Mouse (Mus musculus) kidney, adult 8-10 months (tissue): ENCODE measurements around the gene Babam2.
A peak's percentile ranks its signal among the peaks of the same experiment; 100 is the strongest.

Experiments
- DNase-seq, 2 experiments: peaks; one replicate each; pipeline ENCODE4 v3.0.0; 2022

Babam2 gene

DNA sequence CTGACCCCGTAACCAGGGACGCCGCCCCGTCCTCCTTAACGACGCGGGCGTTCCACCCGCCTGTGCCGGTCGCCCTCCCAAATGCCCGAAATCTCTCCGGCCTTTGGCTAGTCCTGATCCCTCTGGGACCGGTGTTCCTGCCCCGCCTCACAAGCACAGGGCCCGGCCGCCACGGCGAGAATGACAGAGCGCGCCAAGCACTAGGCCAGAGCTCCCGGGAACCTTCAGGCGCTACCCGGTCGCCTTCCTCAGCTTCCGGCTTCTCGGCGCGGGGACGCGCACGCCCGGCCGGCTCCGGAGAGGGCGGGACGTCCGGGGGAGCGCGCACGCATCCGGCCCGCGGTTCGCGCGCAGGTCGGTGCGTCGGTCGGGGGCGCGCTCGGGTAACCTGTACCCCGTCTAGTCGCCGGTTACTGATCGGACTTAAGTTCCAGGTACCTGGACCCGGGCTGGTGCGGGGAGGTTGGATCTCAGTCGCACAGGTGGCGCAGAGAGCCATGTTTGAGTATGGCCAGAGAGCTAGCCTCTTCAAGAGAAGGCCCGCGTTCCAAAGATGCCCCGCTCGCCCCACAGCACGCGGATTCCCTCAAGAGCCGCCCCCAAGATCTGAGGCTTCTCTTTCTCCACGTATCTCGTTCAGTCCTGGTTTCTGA, at the start of gene Babam2:
Gene Babam2, plus strand, starts transcription at position 41 of the 653 bp plus-strand sequence.
- peak; percentile 87 to 91 for DNase-seq

DNA sequence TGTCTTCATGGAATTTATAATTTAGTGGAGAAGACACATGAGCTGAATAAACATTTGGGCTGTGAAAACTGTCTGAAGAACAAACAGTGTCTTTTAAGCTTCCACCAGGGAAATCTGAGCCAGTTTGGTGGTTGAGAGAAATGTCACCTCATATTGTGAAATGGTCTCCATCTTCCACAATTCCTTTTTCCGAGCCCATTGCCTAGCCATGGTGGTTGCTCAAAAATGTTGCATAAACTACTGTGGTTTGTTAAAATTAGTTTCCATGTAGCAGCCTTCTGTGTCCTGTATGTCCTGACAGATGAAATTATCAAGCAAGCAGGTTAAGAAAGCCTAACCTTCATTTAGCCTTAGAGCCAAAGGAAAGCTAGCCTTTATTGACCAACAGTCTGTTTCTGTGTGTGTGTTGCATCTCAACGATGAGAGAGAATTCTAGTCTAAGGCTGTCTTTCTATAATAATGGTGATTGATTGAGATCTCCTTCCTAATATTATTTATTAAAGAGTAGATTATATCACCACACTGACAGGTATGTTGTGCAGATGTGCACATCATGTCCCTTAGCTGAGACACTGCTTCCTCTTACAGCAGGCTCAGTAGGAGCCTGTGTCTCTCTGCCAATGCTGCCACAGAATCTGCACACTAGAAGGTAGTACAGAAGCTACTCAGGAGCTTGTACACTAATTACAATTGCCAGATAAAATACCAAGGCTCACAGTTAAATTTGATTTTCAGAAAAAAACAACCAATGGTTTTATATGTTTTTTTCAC, 46.8 kb upstream of the Babam2 start:
- no peak for DNase-seq

DNA sequence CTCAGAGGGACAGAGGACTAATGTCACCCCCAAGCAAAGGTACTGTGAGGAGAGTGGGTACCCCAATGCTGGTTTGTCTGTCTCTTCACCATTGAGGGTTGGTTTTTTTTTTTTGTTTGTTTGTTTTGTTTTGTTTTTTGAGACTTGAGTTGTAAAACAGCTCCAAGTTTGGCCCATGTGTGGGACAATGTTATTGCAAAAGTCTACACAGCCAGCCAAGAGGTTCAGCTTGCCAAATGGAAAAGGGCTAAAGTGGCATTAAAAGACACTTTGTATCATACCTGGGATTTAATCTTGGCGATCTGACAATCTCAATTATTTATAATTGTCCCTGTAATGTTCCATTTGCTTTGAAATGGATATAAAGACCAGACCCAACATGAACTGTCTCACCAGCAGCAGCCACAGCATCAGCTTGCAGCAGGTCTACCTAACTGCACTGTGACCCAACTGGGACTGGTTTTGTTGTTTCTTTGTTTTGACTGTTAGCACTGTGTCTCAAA, 41.7 kb upstream of the Babam2 start:
- DNase-seq: no peak

DNA sequence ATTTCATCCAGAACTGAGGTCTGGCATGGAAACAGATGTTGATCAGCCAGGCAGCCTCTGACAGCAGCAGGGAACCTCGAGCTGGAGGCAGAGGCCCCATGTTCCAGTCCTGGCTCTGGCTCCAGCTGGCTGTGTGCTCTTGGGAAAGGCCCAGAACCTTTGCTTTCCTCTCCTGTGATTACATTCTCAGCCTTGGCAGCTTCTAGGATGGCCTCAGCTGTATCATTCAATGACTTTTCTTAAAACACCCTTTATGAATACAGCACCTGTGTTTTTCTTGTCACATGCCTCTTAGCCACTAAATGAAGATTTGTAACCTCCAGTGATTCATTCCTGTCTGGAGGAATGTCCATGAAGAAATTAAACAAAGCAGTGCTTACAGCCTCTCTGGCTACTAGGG, 31.3 kb upstream of the Babam2 start:
- DNase-seq: no peak

DNA sequence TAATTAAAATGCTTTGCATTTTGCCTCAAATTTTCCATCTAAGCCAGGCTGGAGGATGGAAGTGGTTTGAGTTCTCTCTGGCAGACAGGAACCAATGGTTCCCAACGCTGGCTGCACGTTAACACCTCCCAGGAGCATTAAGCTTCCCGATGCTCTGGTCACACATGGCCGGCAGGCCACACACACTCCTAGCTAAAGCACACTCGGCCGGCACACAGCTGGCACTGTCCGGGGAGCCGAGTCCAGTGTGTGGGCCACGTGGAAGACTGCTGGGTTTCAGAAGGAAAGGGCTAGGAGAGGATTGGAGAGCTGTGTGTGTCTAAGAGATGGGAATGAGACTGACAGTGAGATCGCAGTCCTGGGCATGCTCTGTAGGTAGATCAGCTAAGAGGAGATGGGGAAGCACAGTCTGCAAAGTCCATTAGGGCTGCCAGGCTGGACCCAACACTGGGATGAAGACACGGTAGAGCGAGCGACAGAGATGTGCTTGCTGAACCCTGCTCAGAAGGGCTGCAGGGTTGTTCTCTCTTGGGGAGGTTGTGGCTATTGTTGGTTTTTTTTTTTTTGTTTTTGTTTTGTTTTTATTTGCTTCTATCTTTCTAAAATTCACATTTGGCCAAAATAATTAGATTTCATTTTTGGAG, 29.0 kb upstream of the Babam2 start:
- no peak for DNase-seq

DNA sequence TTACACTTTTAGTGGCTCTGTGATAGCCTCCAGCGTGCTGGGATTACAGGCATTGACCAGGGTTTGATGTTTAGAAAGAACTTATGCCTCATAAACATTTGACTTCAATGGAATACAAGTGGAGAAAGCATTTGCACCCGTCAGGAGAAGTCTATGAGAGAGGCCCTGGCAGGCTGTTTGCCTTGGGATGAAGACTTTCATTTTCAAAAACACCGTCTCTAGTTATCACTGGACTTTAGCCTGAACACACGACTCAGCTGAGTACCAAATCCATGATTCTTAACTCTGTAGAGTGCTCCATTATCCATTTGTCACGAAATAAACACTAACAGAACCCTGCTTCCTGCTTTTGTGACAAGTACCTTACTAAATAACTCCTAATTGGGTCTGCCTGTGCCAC, 27.5 kb upstream of the Babam2 start:
- DNase-seq: no peak

DNA sequence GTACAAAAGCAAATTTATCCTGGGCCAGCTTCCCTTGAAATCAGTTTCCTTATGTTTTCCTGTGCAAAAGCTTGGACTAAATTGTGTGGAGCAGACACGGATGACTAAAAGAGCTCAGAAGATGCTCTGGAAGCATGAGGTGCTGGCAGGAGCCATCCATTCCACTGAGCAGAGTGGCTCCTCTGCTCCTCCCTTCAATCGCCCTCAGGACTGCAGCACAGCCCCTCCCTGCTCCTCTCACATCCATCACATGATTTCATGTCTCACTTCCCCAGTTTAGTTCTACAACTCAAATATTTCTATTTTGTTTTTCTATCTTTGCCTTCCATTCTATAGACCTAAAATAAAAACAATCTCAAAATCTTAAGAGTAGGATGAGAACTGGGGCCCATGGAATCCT, 26.3 kb upstream of the Babam2 start:
- no peak for DNase-seq

DNA sequence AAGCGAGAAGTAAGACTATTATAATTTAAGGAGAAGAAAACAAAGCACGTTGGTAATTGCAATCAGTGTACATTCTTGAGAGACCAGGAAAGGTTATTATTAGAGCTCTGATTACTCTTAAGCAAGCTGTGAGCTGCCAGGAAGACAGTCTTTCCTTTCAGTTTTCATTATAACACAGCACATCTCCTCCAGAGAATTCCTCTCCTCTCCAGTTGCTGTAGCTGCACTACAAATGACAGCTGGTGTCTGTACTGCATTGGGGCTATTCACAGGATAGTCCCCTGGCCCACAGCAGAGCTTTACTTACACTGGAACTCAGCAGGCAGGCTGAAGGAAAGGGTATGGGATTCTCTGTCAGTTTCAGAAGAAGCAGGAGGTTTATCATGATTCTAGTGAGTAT, 24.1 kb upstream of the Babam2 start:
- DNase-seq: no peak

DNA sequence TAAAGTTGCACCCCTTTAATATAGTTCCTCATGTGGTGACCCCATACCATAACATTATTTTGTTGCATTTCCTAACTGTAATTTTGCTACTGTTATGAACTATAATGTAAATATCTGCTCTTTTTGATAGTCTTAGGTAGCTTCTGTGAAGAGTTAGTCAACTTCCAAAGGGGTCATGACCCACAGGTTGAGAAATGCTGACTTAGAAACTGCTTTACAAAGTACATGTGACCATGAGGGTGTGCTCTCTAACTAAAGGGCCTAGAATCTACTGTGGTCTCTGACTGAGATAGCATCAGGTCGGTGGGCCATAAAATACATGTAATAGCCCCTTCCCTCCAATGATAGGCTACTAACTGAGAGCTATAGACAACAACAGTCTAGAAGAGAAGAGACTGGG, 19.5 kb upstream of the Babam2 start:
- no peak for DNase-seq

DNA sequence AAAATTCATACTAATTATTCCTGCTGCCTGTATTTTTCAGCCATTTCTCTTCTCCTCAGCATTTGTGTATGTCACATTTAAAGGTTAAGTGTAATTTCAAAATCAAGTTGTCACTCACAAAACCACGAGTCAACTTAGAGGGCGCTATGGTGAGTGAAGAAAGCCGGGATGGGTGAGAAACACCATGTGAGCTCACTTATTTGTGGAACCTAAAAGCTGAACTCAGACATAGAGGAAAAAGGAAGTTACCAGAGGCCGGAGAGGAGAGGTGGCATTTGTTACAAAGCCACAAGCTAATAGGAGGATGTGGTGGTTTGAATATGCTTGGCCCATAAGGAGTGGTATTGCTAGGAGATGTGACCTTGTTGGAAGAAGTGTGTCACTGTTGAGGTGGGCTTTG, 17.3 kb upstream of the Babam2 start:
- no peak for DNase-seq

DNA sequence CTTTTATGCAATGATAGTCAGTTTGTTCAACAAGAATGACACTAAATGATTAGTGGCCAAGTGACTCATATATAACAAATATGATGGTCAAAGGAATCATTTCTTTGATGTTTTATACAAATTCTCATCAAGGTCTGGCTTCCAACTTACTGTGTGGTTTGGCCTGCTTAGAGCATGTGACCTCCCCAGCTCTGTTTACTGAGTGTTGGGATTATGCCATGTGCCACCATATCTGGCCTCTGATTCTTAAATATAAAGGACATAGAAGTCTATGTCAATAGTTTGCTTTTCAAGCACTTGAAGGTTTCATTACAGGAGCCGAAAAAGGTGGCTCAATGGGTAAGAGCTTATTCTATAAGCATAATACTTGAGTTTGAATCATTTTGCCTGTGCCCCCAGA, 15.2 kb upstream of the Babam2 start:
- no peak for DNase-seq

DNA sequence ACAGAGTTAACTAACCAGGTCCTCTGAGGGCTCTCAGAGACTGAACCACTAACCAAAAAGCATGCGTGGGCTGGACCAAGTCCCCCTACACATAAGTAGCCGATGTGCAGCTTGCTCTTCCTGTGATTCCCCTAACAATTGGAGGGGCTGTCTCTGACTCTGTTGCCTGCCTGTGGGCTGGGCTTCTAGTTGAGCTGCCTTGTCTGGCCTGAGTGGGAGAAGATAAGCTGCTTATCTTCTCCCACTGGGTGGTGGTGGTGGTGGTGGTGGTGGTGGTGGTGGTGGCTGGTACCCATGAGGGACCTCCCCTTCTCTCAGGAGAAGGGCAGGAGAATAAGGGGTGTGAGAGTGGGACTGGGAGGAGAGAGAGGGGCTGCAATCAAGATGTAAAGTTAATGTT, 11.4 kb upstream of the Babam2 start:
- DNase-seq: no peak

DNA sequence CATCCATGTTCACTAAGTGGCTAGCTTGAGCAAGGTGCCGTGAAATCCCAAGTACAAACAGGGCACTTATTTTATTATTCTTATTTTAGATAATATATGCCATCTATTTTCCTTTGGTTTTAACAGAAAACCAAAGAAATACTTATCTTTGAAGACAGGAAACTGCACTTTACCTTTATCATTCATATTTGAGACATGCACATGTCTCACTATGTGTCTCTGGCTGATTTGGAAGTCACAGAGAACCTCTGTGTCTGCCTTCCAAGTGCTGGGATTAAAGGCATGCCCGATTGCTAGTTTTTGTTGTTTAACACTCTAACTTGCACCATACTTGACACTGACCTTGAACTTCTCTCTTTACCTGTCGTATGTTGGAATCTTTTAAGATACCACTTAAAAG, 9.5 kb upstream of the Babam2 start:
- DNase-seq: no peak

DNA sequence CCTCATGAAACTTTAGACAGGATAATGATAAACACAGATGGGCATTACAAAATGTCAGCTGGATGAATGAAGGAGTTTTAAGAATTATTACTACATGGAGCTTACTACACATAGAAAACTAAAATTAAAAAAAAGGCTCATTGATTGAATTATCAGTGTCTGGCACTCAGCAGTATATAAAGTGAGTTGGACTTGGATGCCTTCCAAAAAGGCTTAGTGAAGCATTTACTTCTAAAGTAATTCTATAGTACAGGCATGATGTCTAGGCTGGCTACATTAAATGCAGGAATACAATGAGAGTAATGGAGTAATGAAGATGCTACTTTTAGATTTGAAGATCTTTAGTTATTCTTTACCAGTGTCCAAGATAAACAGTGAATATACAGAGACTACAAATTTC, 4.3 kb upstream of the Babam2 start:
- DNase-seq: no peak

DNA sequence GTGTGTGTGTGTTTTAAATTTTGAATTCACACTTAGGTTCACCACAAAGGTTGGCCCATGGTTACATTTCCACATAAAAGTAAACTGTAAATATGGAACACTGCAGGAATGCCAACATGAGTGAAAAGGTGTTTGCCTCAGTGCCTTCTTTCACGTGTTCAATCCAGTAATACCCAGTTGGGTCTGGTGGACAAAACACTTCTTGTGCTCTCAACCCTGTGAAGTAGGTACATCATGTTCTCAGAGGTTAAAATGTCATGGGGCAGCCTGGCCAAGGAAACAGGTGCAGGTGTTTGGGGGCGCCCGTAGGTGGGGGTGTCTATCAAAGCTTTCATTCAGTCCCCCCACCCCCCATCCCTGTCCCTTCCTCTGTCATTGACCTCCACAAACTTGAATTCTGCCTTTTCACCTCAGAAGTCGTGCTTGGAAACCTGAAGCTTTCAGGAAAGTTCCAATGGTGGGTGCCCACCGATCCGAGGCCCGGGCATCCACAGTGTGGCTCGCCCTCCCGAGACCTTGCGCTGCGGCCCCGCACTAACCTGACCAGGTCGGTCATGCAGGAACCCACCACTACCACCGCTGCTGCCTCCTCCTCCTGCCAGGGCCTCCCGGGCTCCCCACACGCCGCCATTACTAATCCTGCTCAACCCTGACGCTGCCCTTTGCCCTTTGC, 377 bp upstream of the Babam2 start, which contains the start of gene Rbks:
Gene Rbks, minus strand, starts transcription at position 657 of the 673 bp plus-strand sequence.
- DNase-seq: no peak

DNA sequence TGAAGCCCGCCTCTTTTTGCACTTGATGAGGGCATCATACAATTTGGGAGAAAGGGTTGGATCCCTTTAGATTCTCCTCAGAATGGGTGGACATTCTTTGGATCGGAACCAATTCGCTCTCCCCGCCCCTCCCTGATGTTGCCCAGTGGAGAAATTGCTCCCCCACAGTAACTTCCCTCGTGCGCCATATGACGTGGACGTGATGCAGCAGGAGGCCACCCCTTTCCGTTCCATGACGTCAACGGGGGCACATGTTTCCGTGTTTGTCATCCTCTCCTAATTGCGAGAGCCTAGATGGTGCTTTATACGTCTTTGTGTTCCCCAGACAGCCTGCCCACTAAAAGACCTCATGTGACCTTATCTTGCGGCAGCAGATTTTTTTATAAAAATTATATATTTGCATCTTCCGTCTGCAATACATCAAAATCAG, 828 bp downstream of the Babam2 start:
- peak; percentile 84 to 86 for DNase-seq

DNA sequence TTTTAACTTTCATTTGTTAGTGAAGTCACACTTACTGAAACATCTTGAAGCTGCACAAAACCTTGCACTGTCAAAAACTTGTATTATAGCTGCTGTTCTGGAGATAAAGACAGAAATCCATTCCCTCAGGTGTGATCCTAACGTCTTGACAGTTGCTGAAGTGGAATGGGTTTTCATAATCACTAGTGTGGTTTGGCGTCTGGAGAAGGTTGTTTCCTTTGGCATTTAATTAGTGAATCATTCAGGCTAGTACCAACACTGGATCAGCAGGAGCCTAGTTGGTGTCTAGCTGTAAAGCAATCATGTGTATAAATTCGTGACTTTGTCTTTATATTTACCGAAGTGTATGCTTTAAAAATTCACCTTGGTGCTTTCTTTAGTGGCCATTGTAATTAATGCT, 1.4 kb downstream of the Babam2 start:
- no peak for DNase-seq

DNA sequence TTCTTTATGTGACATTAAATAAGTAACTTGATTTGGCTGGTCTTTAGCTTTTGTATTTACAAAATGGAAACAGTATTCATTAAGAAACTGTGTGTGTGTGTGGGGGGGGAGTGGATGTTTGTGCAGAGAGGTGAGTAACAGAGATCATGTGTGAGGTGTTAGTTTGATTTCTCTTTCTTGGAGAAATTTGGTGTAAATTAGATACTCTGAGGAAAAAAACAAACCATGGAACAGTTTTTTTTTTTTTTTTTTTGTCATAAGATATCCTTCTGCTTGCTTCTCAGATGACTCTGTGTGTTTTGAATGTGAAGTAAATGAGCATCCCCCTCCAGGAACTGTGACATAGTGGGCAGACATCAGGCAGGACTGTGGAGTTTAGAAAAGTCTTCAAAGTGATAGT, 1.9 kb downstream of the Babam2 start:
- no peak for DNase-seq

DNA sequence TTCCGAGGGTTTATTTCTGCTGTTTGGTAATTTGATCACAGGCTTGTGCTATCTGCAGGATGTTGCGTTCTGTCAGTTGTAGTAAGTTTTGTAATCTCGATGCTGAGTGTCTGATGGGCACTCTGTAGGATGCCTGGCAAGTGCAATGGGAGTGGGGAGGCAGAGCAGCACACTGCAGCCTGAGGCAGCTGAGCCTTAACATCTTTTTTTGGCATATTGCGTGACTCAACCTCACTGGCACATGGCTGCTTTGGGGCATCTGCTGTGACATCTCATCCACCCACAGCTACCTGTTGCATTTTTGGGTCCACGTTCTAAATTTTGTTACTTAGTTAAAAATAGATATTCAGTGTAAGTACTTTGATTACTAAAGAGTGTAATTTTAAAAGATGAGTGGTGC, 7.5 kb downstream of the Babam2 start:
- no peak for DNase-seq

DNA sequence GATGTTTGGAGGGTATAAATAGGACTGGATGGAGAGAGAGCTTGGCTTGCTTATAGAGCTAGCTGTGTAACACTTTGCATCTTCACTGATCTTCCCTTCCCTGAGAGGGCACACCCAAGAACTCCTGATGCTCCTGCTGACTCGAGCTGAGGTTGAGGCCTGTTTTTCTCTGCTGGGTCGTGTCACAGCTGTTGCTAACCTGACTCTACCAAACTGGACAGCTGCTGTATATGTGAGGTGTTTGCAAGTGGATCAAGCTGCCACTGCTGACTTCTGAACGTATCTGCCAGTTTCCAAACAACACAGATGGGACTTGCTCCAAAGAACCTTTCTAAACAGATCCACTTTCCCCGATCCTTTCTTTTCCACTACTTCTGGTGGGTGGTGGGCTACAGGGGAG, 9.3 kb downstream of the Babam2 start:
- DNase-seq: no peak

DNA sequence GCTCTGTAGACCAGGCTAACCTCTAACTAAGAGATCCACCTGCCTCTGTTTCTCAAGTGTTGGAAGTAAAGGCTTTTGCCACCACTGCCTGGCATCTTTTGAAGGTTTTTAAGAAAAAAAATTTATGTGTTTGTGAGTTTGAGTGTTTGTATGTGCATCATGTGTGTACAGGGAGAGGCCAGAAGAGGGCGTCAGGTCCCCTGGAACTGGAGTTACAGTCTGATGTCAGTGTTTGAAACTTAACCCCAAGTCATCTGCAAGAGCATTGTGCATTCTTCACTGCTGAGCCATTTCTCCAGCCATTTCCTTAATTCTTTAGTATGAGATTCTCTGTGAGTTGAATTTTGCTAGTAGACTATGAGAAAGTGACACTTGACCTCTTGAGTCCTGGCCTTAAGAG, 11.9 kb downstream of the Babam2 start:
- DNase-seq: no peak

DNA sequence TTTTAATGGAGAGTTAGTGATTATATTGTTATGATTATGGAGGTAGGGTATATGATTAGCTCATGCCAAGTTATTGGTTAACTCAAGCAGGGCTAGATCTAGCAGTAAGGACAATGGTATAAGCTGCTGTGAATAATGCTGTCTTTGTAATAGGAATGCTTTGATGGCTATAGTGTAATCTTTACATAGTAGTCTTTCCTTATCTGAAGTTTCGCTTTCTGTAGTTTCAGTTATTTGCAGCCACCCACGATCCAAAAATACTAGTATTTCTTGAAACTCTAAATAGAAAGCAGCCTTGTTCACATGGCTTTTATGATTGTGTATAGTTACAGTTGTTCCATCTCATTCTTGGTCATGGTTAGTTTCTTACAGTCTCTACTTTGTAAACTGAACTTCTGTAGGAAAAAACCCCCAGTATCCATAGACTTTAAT, 15.8 kb downstream of the Babam2 start:
- peak in 1 of 2 experiments; percentile 10 for DNase-seq

DNA sequence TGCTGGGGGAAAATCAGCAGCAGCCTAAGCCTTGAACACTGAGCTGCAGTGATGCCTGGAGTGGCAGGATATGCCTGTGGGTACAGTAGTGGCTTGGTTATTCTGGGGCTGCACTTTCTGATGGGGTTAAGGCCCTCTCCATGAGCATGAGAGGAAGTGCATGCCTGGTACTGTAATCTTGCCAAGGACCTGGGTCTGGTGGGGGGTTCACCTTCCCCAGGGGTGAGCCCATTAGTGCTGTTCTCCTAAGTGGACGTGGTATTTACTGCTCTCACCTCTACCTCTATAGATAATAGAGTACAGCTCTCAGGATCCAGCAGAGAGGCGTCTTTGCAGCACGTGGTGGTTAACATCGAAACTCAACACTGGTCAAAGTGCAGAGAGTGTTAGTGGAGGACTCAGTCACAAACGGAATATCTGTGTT, 16.4 kb downstream of the Babam2 start:
- no peak for DNase-seq
